Mouse (Mus musculus): ENCODE measurements around the gene Sult1a1. TPM values are rescaled to one million over a fixed set of nuclear protein-coding genes. Genes with fewer than 3 reads are reported as not detected.

The Sult1a1 gene
- polyA plus RNA-seq, 1 experiment from 2014 or later, result 13.0 TPM

GRCm38 (mm10) chr7:126623381-126623780 is 52.9 kb downstream of the Sult1a1 start:
- 89% methylated on average over 1 of the region's 1 CpGs for WGBS
- ATAC-seq (replicated peaks; ENCODE audit: insufficient number of reproducible peaks, insufficient read depth, low FRiP score, low read depth), result no peak
- Histone ChIP-seq H3K27ac (no peak overlapping the region), H3K27me3 (no peaks in the 10 kb centered on the region), H3K4me3 (no peak overlapping the region), H3K9ac (no peak overlapping the region), H3K4me2 (no peak overlapping the region), H3K4me1 (replicated peaks) (peaks cover 18% of the 10 kb centered on the region), H3K36me3 (no peaks in the 10 kb centered on the region), H3K9me3 (replicated peaks) (no peaks in the 10 kb centered on the region)

Other genes starting within 250 kb of the Sult1a1 start
- gene Rabep2, start 247.7 kb downstream of the Sult1a1 start, polyA plus RNA-seq (2015; fragmentation: Nextera tagmentation; extraction: Ambion mirVana), result 16.3 and 22.8 TPM in 2 replicates
- 0.72 and 1.8 TPM in 2 replicates for gene Atp2a1, start 213.3 kb downstream of the Sult1a1 start, polyA plus RNA-seq (2015; fragmentation: Nextera tagmentation; extraction: Ambion mirVana)
- gene Sh2b1, start 201.0 kb downstream of the Sult1a1 start, polyA plus RNA-seq (2015; fragmentation: Nextera tagmentation; extraction: Ambion mirVana), result 37.1 and 45.2 TPM in 2 replicates
- gene Tufm, start 189.1 kb downstream of the Sult1a1 start, polyA plus RNA-seq (2015; fragmentation: Nextera tagmentation; extraction: Ambion mirVana), result 170 and 182 TPM in 2 replicates
- gene Atxn2l, start 173.0 kb downstream of the Sult1a1 start, polyA plus RNA-seq (2015; fragmentation: Nextera tagmentation; extraction: Ambion mirVana), result 31.0 and 42.0 TPM in 2 replicates
- 114 and 119 TPM in 2 replicates for gene Eif3c, start 110.0 kb downstream of the Sult1a1 start, polyA plus RNA-seq (2015; fragmentation: Nextera tagmentation; extraction: Ambion mirVana)
- 0.34 and 0.81 TPM in 2 replicates for gene Apobr, start 91.5 kb downstream of the Sult1a1 start, polyA plus RNA-seq (2015; fragmentation: Nextera tagmentation; extraction: Ambion mirVana)
- gene Cln3, start 90.6 kb downstream of the Sult1a1 start, polyA plus RNA-seq (2015; fragmentation: Nextera tagmentation; extraction: Ambion mirVana), result 17.6 and 20.7 TPM in 2 replicates
- gene Il27, start 81.5 kb downstream of the Sult1a1 start, polyA plus RNA-seq (2015; fragmentation: Nextera tagmentation; extraction: Ambion mirVana), result 0.13 and 0.23 TPM in 2 replicates
- 14.2 and 19.8 TPM in 2 replicates for gene Nupr1, start 45.6 kb downstream of the Sult1a1 start, polyA plus RNA-seq (2015; fragmentation: Nextera tagmentation; extraction: Ambion mirVana)
- gene Sgf29, start 27.1 kb downstream of the Sult1a1 start, polyA plus RNA-seq (2015; fragmentation: Nextera tagmentation; extraction: Ambion mirVana), result 21.0 and 33.5 TPM in 2 replicates
- gene Bola2, start 19.0 kb upstream of the Sult1a1 start, polyA plus RNA-seq (2015; fragmentation: Nextera tagmentation; extraction: Ambion mirVana), result 87.6 and 98.0 TPM in 2 replicates
- gene Slx1b, start 19.4 kb upstream of the Sult1a1 start, polyA plus RNA-seq (2015; fragmentation: Nextera tagmentation; extraction: Ambion mirVana), result 6.7 and 7.7 TPM in 2 replicates
- 13.5 and 71.8 TPM in 2 replicates for gene Coro1a, start 31.4 kb upstream of the Sult1a1 start, polyA plus RNA-seq (2015; fragmentation: Nextera tagmentation; extraction: Ambion mirVana)
- 51.0 and 66.8 TPM in 2 replicates for gene Mapk3, start 83.2 kb upstream of the Sult1a1 start, polyA plus RNA-seq (2015; fragmentation: Nextera tagmentation; extraction: Ambion mirVana)
- 1.2 and 1.3 TPM in 2 replicates for gene Gdpd3, start 89.9 kb upstream of the Sult1a1 start, polyA plus RNA-seq (2015; fragmentation: Nextera tagmentation; extraction: Ambion mirVana)
- 78.1 and 90.5 TPM in 2 replicates for gene Ypel3, start 100.5 kb upstream of the Sult1a1 start, polyA plus RNA-seq (2015; fragmentation: Nextera tagmentation; extraction: Ambion mirVana)
- gene Tbx6, start 105.1 kb upstream of the Sult1a1 start, polyA plus RNA-seq (2015; fragmentation: Nextera tagmentation; extraction: Ambion mirVana), result 0.34 and 0.41 TPM in 2 replicates
- 120 and 149 TPM in 2 replicates for gene Ppp4c, start 116.1 kb upstream of the Sult1a1 start, polyA plus RNA-seq (2015; fragmentation: Nextera tagmentation; extraction: Ambion mirVana)
- gene Fam57b, start 121.2 kb upstream of the Sult1a1 start, polyA plus RNA-seq (2015; fragmentation: Nextera tagmentation; extraction: Ambion mirVana), result 0.69 and 1.3 TPM in 2 replicates
- gene 4930451I11Rik, start 155.2 kb upstream of the Sult1a1 start, polyA plus RNA-seq (2015; fragmentation: Nextera tagmentation; extraction: Ambion mirVana), result not detected in 2 replicates
- gene Doc2a, start 171.0 kb upstream of the Sult1a1 start, polyA plus RNA-seq (2015; fragmentation: Nextera tagmentation; extraction: Ambion mirVana), result 0.53 TPM in 1 of 2 replicates, not detected in the other
- gene Hirip3, start 185.5 kb upstream of the Sult1a1 start, polyA plus RNA-seq (2015; fragmentation: Nextera tagmentation; extraction: Ambion mirVana), result 14.3 and 24.2 TPM in 2 replicates
- gene Ino80e, start 185.9 kb upstream of the Sult1a1 start, polyA plus RNA-seq (2015; fragmentation: Nextera tagmentation; extraction: Ambion mirVana), result 50.4 and 56.9 TPM in 2 replicates
- 29.0 and 36.4 TPM in 2 replicates for gene Taok2, start 208.3 kb upstream of the Sult1a1 start, polyA plus RNA-seq (2015; fragmentation: Nextera tagmentation; extraction: Ambion mirVana)
- 19.2 and 23.0 TPM in 2 replicates for gene Tmem219, start 246.5 kb upstream of the Sult1a1 start, polyA plus RNA-seq (2015; fragmentation: Nextera tagmentation; extraction: Ambion mirVana)